In genomic region chr12:81844572-81844971, GRCm38 (mm10) we compare ENCODE assay signal across 9 mouse cellular contexts. TPM values are rescaled to one million over a fixed set of nuclear protein-coding genes. Genes with fewer than 3 reads are reported as not detected.
DNase-seq lines count a peak whose midpoint lies in the region; ATAC-seq lines count a peak whose summit lies in the region.
"Had no signal": no experiment of that assay in that cellular context is flagged by ENCODE, and none has a peak within 500 bp of the region (broad histone marks: within the 10 kb centered on the region; RNA-seq: fewer than 3 reads in every experiment).

No protein-coding gene starts in this region.

- H3K4me3 ChIP-seq in liver, embryonic 11.5 days (ENCODE audit: low read depth, low read length): no peak overlapping the region
- H3K4me3 ChIP-seq in forebrain, embryonic 13.5 days: no peak overlapping the region
- 0 out of 2 replicates have a peak overlapping the region, but pooled peaks have one; percentile 6 for H3K4me3 ChIP-seq in limb, embryonic 12.5 days (replicated peaks)
- no peak overlapping the region for H3K4me3 ChIP-seq in neural tube, embryonic 13.5 days
- H3K4me3 ChIP-seq: erythroblast, embryonic 14.5 days had no signal

- H3K4me2 ChIP-seq in liver, embryonic 11.5 days: peak overlapping the region; percentile 50
- peak overlapping the region; percentile 43 for H3K4me2 ChIP-seq in forebrain, embryonic 13.5 days
- H3K4me2 ChIP-seq in limb, embryonic 12.5 days: peak overlapping the region; percentile 45
- H3K4me2 ChIP-seq in neural tube, embryonic 13.5 days: peak overlapping the region; percentile 38

- no peaks in the 10 kb centered on the region for H3K9me3 ChIP-seq in liver, embryonic 11.5 days (ENCODE audit: control insufficient read depth, low read length)
- H3K9me3 ChIP-seq in forebrain, embryonic 13.5 days (replicated peaks): no peaks in the 10 kb centered on the region
- no peaks in the 10 kb centered on the region for H3K9me3 ChIP-seq in limb, embryonic 12.5 days
- H3K9me3 ChIP-seq in neural tube, embryonic 13.5 days: no peaks in the 10 kb centered on the region

- ATAC-seq in liver, embryonic 11.5 days (replicated peaks; ENCODE audit: low FRiP score): no peak
- ATAC-seq in forebrain, embryonic 13.5 days: no peak
- no peak for ATAC-seq in limb, embryonic 12.5 days (ENCODE audit: insufficient number of reproducible peaks, insufficient read depth, low FRiP score, low TSS enrichment, low read depth)
- ATAC-seq in neural tube, embryonic 13.5 days (ENCODE audit: low read depth): no peak

- DNase-seq in liver, embryonic 11.5 days (ENCODE audit: low spot score): no peak
- DNase-seq in liver: no peak
- no peak for DNase-seq in gastrocnemius, postnatal 10 days
- DNase-seq in left cerebral cortex, adult 11 months (ENCODE audit: low spot score): no peak
- no peak for DNase-seq in kidney, adult 8-10 months

- H3K27ac ChIP-seq in liver, embryonic 11.5 days (ENCODE audit: low read depth, low read length): no peak overlapping the region
- H3K27ac ChIP-seq in forebrain, embryonic 13.5 days: no peak overlapping the region
- H3K27ac ChIP-seq in limb, embryonic 12.5 days: no peak overlapping the region
- no peak overlapping the region for H3K27ac ChIP-seq in neural tube, embryonic 13.5 days (replicated peaks)

- peaks cover 9% of the 10 kb centered on the region for H3K4me1 ChIP-seq in liver, embryonic 11.5 days (replicated peaks; ENCODE audit: control insufficient read depth, insufficient read depth, low read length)
- H3K4me1 ChIP-seq in forebrain, embryonic 13.5 days: peaks cover 11% of the 10 kb centered on the region
- H3K4me1 ChIP-seq in limb, embryonic 12.5 days (replicated peaks): peaks cover 11% of the 10 kb centered on the region
- H3K4me1 ChIP-seq in neural tube, embryonic 13.5 days (replicated peaks): peaks cover 16% of the 10 kb centered on the region

- H3K27me3 ChIP-seq in liver, embryonic 11.5 days (replicated peaks; ENCODE audit: control insufficient read depth, insufficient read depth, low read length): peaks cover 32% of the 10 kb centered on the region
- H3K27me3 ChIP-seq in forebrain, embryonic 13.5 days: no peaks in the 10 kb centered on the region
- peaks cover 10% of the 10 kb centered on the region; the same call in 1 of the 2 replicates for H3K27me3 ChIP-seq in limb, embryonic 12.5 days
- H3K27me3 ChIP-seq in neural tube, embryonic 13.5 days: no peaks in the 10 kb centered on the region

- no peaks in the 10 kb centered on the region for H3K36me3 ChIP-seq in liver, embryonic 11.5 days (ENCODE audit: control insufficient read depth, insufficient read depth, low read length)
- H3K36me3 ChIP-seq in forebrain, embryonic 13.5 days (ENCODE audit: poor library complexity, severe bottlenecking): no peaks in the 10 kb centered on the region
- H3K36me3 ChIP-seq in limb, embryonic 12.5 days: no peaks in the 10 kb centered on the region
- no peaks in the 10 kb centered on the region for H3K36me3 ChIP-seq in neural tube, embryonic 13.5 days

- 21% methylated on average over 13 of the region's 13 CpGs for WGBS in liver, embryonic 11.5 days
- WGBS in forebrain, embryonic 13.5 days: 52% methylated on average over 13 of the region's 13 CpGs
- 54% methylated on average over 13 of the region's 13 CpGs for WGBS in limb, embryonic 12.5 days
- 54% methylated on average over 13 of the region's 13 CpGs for WGBS in neural tube, embryonic 13.5 days

- H3K9ac ChIP-seq in liver, embryonic 11.5 days (ENCODE audit: low read depth, low read length): no peak overlapping the region
- H3K9ac ChIP-seq in forebrain, embryonic 13.5 days: no peak overlapping the region
- no peak overlapping the region for H3K9ac ChIP-seq in limb, embryonic 12.5 days (replicated peaks)
- no peak overlapping the region for H3K9ac ChIP-seq in neural tube, embryonic 13.5 days

RNA-seq across cellular contexts. Expression of gene Pcnx, which starts 15.3 kb away (rescaled TPM):
- 7.9 and 9.4 TPM in 2 replicates for polyA plus RNA-seq in liver, embryonic 11.5 days (2014; fragmentation: Nextera tagmentation; extraction: Ambion mirVana)
- 8.6 and 14.1 TPM in 2 replicates for polyA plus RNA-seq in forebrain, embryonic 13.5 days (2015; fragmentation: Nextera tagmentation; extraction: Ambion mirVana)
- polyA plus RNA-seq in limb, embryonic 12.5 days (2016; fragmentation: Nextera tagmentation; extraction: Ambion mirVana): 12.7 and 13.7 TPM in 2 replicates
- polyA plus RNA-seq in neural tube, embryonic 13.5 days (2015; fragmentation: Nextera tagmentation; extraction: Ambion mirVana): 7.2 and 12.4 TPM in 2 replicates
- total RNA-seq in gastrocnemius, postnatal 10 days (2021): 10 to 100 TPM; 48.3 to 49.1 TPM
